Mouse (Mus musculus) spleen, postnatal 10 days (tissue): ENCODE measurements around the gene Myo1e.
A peak's percentile ranks its signal among the peaks of the same experiment; 100 is the strongest.
"Not testable (repeated sequence)": the region's sequence is repeated elsewhere in the genome, so short reads cannot be mapped to it uniquely, and the experiment has no call there.

Experiments used
- DNase-seq, 2 experiments: peaks; one replicate each; pipeline ENCODE4 v3.0.0; 2021 to 2022; ENCODE audit warnings: low spot score in 2 of 2

Gene Myo1e

DNA sequence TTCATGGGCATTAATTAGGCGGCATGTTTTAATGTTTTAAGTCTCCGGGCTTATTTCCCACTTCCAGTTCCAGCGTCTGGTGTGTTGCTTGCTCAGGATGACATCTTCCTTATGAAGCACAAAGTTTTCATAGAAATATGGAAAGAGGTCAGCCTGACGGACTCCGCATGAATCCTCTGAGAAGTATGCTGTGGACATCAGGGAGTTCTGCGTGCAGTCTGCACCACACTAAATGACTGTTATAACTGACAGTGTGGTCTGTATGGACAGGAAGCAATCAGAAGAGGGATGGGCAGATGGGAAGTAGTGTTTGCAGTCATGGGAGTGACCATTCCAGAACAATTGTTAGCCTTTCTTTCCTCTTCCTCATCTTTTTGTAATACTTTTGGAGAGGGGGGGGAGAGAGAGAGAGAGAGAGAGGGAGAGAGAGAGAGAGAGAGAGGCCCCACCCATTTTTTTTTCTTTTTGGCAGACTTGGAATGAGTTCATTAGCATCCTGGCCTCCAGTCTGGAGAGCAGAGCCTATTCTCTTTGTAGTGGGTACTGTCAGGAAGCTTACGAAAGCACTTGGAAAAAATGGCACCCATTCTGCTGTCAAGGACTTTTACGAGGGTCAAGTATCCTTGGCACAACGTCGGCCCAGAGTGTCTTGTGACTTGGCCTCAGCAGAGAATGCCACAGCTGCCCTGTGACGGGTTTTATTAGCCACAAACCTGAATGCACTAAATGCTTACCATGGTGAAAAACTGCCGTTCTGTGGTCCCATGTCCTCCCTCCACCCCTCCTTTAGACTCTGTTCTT is 42.9 kb downstream of the Myo1e start:
- DNase-seq, result no peak

DNA sequence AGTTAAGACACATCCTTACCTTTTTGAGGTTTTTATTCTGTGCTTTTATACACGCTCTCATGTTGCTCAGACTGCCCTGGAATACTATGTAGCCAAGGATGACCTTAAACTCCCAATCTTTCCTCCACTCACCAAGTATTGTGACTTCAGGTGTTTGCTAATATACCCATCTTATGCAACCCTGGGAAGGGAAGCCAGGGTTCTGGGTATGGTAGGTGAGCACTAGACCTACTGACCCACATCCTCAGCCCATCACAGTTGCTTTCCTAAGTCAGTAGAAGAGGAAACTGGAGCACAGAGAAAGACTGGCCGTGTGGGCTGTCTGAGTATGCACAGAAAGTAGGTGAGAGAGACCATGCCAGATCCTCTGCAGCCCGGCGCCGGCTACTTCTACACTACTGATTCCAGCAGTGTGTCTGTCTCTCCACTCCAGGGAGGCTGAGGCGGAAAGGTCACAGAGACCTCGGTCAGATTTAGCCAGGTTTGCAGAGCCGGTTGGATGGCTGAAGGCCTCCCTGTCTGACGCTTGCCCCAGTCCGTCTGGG is 44.4 kb downstream of the Myo1e start:
- DNase-seq, result no peak

DNA sequence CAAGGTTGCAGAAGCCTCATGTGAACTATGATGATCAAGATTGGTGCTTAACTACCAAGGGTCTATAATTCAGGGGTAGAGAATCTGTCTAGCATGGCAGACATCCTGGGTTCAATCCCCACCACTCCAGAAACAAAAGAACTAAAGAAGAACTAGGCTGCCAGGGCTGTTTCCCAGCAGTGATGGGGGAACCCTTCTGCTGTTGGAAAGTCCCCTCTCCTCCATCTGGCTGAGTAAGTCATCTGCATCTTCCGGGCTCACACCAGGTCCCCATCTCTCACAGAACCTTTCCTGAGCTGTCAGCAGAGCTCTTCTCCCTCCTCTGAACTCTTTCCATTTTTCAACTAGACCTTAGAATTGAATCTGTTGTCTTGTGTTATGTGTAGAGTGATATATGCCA is 45.9 kb downstream of the Myo1e start:
- no peak for DNase-seq

DNA sequence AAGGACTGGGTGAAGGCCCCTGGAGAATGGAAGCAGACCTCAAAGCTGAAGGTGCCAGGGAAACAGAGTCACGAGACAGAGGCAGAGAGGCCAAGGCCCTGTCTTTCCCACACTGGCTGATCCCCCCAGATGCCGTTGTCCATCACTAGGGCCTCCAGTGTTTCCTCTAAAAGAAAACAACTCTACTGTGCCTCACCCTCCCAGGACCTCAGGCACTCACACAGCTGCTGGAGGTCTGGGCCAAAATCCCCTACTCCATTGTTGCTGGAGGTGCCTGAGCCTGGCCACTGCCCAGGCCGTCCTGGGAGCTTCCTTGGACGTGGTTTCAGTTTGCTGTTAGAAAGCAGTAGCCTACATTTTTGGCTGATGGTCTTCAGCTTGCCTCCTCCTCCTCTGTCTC is 47.9 kb downstream of the Myo1e start:
- no peak for DNase-seq

DNA sequence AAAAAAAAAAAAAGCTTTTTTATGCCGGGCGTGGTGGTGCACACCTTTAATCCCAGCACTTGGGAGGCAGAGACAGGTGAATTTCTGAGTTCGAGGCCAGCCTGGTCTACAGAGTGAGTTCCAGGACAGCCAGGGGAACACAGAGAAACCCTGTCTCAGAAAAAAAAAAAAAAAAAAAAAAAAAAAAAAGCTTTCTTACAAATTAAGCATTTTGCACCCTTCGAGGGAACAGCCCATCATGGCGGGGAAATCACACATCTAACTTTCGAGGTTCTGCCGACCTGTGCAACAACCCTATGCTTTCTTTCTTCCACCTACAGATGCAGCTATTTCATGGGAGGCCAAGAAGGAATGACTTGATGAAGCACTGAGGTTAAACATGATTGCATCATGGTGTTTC is 48.9 kb downstream of the Myo1e start:
- DNase-seq, result not testable (repeated sequence)

GRCm38 (mm10) chr9:70257289-70258101 is 50.3 kb downstream of the Myo1e start:
- DNase-seq, result peak in 1 of 2 experiments; percentile 56

- DNase-seq, result no peak
These were observed 53.2 kb downstream of the Myo1e start for GRCm38 (mm10) chr9:70260324-70260841.

DNA sequence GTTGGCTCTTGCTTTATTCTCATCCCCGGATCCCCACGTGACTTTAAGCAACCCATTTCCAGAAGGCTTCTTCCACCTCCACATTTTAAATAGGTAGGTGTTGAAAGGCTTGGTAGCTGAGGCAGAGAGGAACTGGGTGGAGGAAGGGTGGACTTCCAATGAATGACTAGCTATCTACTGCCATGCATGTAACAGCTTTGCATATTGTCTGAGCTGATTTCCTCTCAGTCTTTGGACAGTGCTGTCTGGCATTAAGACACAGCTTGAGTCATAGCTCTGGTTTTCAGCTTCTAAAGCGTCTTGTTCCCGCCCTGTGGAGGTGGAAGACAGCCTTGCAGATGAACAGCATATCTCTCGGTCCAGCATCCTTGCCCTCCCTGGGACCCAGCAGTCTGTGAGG is 54.5 kb downstream of the Myo1e start:
- DNase-seq, result no peak

- DNase-seq, result no peak
These were observed 56.0 kb downstream of the Myo1e start for GRCm38 (mm10) chr9:70263134-70263533.

GRCm38 (mm10) chr9:70263735-70264134 is 56.6 kb downstream of the Myo1e start:
- no peak for DNase-seq

- no peak for DNase-seq
These were observed 58.4 kb downstream of the Myo1e start for GRCm38 (mm10) chr9:70265513-70265912.

GRCm38 (mm10) chr9:70266186-70266585 is 59.0 kb downstream of the Myo1e start:
- DNase-seq, result no peak

DNA sequence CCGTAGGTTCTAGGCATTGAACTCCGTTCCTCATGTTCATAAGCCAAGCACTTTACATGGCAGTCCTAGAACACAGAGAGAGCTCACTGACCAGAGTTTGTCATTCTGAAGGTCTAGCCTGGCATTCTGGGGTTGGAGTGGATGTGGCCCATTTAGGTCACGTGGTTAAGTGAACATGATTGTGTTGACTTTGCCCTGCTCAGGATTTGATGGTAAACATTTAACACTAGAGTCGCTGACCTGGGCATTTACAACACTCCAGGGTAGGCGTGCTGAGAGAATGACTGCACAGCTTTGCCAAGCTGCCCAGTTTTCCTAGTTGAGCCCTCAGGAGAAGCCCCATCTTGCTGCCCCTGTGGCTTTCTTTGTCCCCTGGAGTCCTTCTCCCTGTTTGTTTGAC is 60.0 kb downstream of the Myo1e start:
- DNase-seq, result no peak

- no peak for DNase-seq
These were observed 62.2 kb downstream of the Myo1e start for GRCm38 (mm10) chr9:70269349-70269748.

GRCm38 (mm10) chr9:70270468-70270867 is 63.3 kb downstream of the Myo1e start:
- no peak for DNase-seq

DNA sequence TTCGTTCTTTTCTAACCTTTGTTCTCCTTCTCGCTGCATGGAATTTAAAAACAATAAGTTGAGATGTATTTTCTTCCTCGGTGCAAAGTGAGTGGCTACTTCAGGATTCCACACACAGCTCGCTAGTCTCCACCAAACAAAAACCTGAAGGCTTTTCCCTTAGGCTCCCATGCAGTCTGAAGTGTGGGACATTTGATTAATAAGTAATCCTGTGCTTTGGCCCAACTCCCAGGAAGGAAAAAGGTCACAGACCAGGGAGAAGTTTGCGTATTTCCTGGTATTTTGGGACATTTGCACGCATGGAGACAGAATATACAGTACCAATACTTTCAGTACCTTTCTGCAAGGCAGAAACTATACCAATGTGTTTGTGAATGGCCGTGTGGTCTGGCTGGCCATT is 64.0 kb downstream of the Myo1e start:
- DNase-seq, result no peak

GRCm38 (mm10) chr9:70271631-70272030 is 64.5 kb downstream of the Myo1e start:
- DNase-seq, result no peak

GRCm38 (mm10) chr9:70274071-70274470 is 66.9 kb downstream of the Myo1e start:
- DNase-seq, result no peak

- no peak for DNase-seq
These were observed 67.3 kb downstream of the Myo1e start for GRCm38 (mm10) chr9:70274476-70274875.

DNA sequence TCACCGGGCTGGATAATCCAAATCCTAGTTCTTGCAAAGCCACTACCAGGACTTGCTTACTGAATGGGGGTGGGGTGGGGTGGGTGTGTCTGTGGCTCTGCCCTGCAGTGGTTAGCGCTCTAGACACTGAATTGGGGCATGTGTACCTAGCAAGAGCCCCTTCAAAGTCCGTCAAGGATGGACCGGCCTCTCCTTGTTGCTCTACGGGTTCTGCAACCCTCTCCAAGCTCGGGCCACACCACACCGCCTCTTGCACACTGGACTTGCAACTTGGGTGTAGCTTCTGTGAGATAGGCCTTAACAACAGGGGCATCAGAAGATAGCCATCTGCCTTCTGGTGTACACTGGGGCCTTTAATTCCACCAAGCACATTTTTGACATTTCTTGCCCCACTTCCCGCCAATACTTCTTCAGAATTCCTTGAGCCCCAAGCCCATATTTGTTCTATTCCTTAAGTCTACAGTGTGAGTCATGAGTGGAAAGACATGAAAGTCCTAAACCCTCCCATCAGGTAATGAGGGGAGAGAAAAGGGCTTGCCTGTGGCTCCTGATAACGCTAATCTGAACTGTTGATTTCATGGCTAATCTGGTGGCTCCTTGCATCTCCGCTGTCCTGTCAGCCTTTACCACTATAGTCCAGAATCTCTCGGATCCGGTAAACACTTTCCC is 67.9 kb downstream of the Myo1e start:
- no peak for DNase-seq

DNA sequence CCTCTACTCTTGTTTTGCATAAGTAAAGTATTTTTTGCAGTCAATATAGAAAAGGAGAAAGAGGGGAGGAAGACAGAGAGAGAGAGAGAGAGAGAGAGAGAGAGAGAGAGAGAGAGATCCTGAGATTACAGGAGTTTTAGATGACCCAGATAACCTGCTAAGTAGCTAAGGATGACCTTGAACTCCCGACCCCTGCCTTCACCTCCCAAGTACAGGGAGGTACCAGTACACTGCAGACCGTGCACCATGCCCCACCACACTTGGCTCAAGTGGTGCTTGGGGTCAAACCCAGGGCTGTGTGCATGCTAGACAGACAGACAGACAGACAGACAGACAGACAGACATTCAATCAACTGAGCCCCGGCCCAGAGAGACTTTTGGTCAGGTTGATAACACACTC is 69.9 kb downstream of the Myo1e start:
- no peak for DNase-seq

- no peak for DNase-seq
These were observed 70.4 kb downstream of the Myo1e start for GRCm38 (mm10) chr9:70277529-70277982.
